Mouse (Mus musculus): ENCODE results near the gene Spata1. TPM values are rescaled to one million over a fixed set of nuclear protein-coding genes. Genes with fewer than 3 reads are reported as not detected.

Gene Spata1
- polyA plus RNA-seq, 1 experiment, result 0.56 TPM

- peaks cover 1% of the 10 kb centered on the region for H3K79me3 ChIP-seq (ENCODE audit: low read depth)
- no peak overlapping the region for H3ac ChIP-seq (ENCODE audit: control insufficient read depth, insufficient read length, low read depth)
- H3K4me3 ChIP-seq (ENCODE audit: insufficient read depth, poor library complexity, severe bottlenecking), result no peak overlapping the region
- H3K27me3 ChIP-seq (ENCODE audit: control insufficient read depth, insufficient read depth, insufficient read length), result no peaks in the 10 kb centered on the region
- H3K36me3 ChIP-seq (ENCODE audit: control insufficient read depth, insufficient read depth), result peaks cover 13% of the 10 kb centered on the region
- peaks cover 6% of the 10 kb centered on the region for H3K79me2 ChIP-seq (ENCODE audit: control insufficient read depth, insufficient read depth)
- TF ChIP-seq CEBPB (IDR thresholded peaks at IDR 0.05; ENCODE audit: low read depth), result no peak
- TF ChIP-seq MYOG (IDR thresholded peaks at IDR 0.05; ENCODE audit: control insufficient read depth, extremely low read depth, insufficient read length), result no peak
- TF ChIP-seq FOSL1 (IDR thresholded peaks at IDR 0.05; ENCODE audit: insufficient read depth, low read length, poor library complexity, severe bottlenecking), result no peak
- TF ChIP-seq CTCF (IDR thresholded peaks at IDR 0.05; ENCODE audit: control insufficient read depth, insufficient read depth, insufficient read length), result no peak
- TF ChIP-seq MAX (IDR thresholded peaks at IDR 0.05), result no peak
- no peak for TF ChIP-seq MYOD1 (IDR thresholded peaks at IDR 0.05; ENCODE audit: control insufficient read depth, insufficient read length, low read depth)
- no peak for TF ChIP-seq USF1 (IDR thresholded peaks at IDR 0.05; ENCODE audit: low read depth)
Observed at GRCm38 (mm10) chr3:146419534-146419933, 80.0 kb downstream of the Spata1 start.

- Histone ChIP-seq H3K27me3 (ENCODE audit: control insufficient read depth, insufficient read depth, insufficient read length) (no peaks in the 10 kb centered on the region), H3K79me3 (ENCODE audit: low read depth) (peaks cover 1% of the 10 kb centered on the region), H3ac (ENCODE audit: control insufficient read depth, insufficient read length, low read depth) (no peak overlapping the region), H3K79me2 (ENCODE audit: control insufficient read depth, insufficient read depth) (peaks cover 12% of the 10 kb centered on the region), H3K4me3 (ENCODE audit: insufficient read depth, poor library complexity, severe bottlenecking) (no peak overlapping the region), H3K36me3 (ENCODE audit: control insufficient read depth, insufficient read depth) (peaks cover 13% of the 10 kb centered on the region)
- TF ChIP-seq MYOD1 (IDR thresholded peaks at IDR 0.05; ENCODE audit: control insufficient read depth, insufficient read length, low read depth), result no peak
- no peak for TF ChIP-seq MAX (IDR thresholded peaks at IDR 0.05)
- TF ChIP-seq CEBPB (IDR thresholded peaks at IDR 0.05; ENCODE audit: low read depth), result no peak
- TF ChIP-seq USF1 (IDR thresholded peaks at IDR 0.05; ENCODE audit: low read depth), result no peak
- no peak for TF ChIP-seq CTCF (IDR thresholded peaks at IDR 0.05; ENCODE audit: control insufficient read depth, insufficient read depth, insufficient read length)
- no peak for TF ChIP-seq MYOG (IDR thresholded peaks at IDR 0.05; ENCODE audit: control insufficient read depth, extremely low read depth, insufficient read length)
- TF ChIP-seq FOSL1 (IDR thresholded peaks at IDR 0.05; ENCODE audit: insufficient read depth, low read length, poor library complexity, severe bottlenecking), result no peak
Observed at GRCm38 (mm10) chr3:146418901-146419300, 80.7 kb downstream of the Spata1 start.

- no peak for TF ChIP-seq MAX (IDR thresholded peaks at IDR 0.05)
- TF ChIP-seq MYOG (IDR thresholded peaks at IDR 0.05; ENCODE audit: control insufficient read depth, extremely low read depth, insufficient read length), result no peak
- TF ChIP-seq CEBPB (IDR thresholded peaks at IDR 0.05; ENCODE audit: low read depth), result no peak
- TF ChIP-seq FOSL1 (IDR thresholded peaks at IDR 0.05; ENCODE audit: insufficient read depth, low read length, poor library complexity, severe bottlenecking), result no peak
- TF ChIP-seq USF1 (IDR thresholded peaks at IDR 0.05; ENCODE audit: low read depth), result no peak
- no peak for TF ChIP-seq CTCF (IDR thresholded peaks at IDR 0.05; ENCODE audit: control insufficient read depth, insufficient read depth, insufficient read length)
- TF ChIP-seq MYOD1 (IDR thresholded peaks at IDR 0.05; ENCODE audit: control insufficient read depth, insufficient read length, low read depth), result no peak
- Histone ChIP-seq H3K79me3 (ENCODE audit: low read depth) (peaks cover 5% of the 10 kb centered on the region), H3K4me3 (ENCODE audit: insufficient read depth, poor library complexity, severe bottlenecking) (no peak overlapping the region), H3K36me3 (ENCODE audit: control insufficient read depth, insufficient read depth) (peaks cover 13% of the 10 kb centered on the region), H3K79me2 (ENCODE audit: control insufficient read depth, insufficient read depth) (peaks cover 21% of the 10 kb centered on the region), H3K27me3 (ENCODE audit: control insufficient read depth, insufficient read depth, insufficient read length) (no peaks in the 10 kb centered on the region), H3ac (ENCODE audit: control insufficient read depth, insufficient read length, low read depth) (no peak overlapping the region)
Observed at GRCm38 (mm10) chr3:146417873-146418272, 81.7 kb downstream of the Spata1 start.

GRCm38 (mm10) chr3:146414555-146414954, 85.0 kb downstream of the Spata1 start:
- Histone ChIP-seq H3ac (ENCODE audit: control insufficient read depth, insufficient read length, low read depth) (no peak overlapping the region), H3K79me2 (ENCODE audit: control insufficient read depth, insufficient read depth) (peaks cover 46% of the 10 kb centered on the region), H3K79me3 (ENCODE audit: low read depth) (peaks cover 11% of the 10 kb centered on the region), H3K36me3 (ENCODE audit: control insufficient read depth, insufficient read depth) (peaks cover 8% of the 10 kb centered on the region), H3K4me3 (ENCODE audit: insufficient read depth, poor library complexity, severe bottlenecking) (no peak overlapping the region), H3K27me3 (ENCODE audit: control insufficient read depth, insufficient read depth, insufficient read length) (no peaks in the 10 kb centered on the region)
- TF ChIP-seq MAX (IDR thresholded peaks at IDR 0.05), result no peak
- TF ChIP-seq CEBPB (IDR thresholded peaks at IDR 0.05; ENCODE audit: low read depth), result no peak
- TF ChIP-seq FOSL1 (IDR thresholded peaks at IDR 0.05; ENCODE audit: insufficient read depth, low read length, poor library complexity, severe bottlenecking), result no peak
- TF ChIP-seq MYOG (IDR thresholded peaks at IDR 0.05; ENCODE audit: control insufficient read depth, extremely low read depth, insufficient read length), result no peak
- TF ChIP-seq MYOD1 (IDR thresholded peaks at IDR 0.05; ENCODE audit: control insufficient read depth, insufficient read length, low read depth), result no peak
- TF ChIP-seq USF1 (IDR thresholded peaks at IDR 0.05; ENCODE audit: low read depth), result no peak
- TF ChIP-seq CTCF (IDR thresholded peaks at IDR 0.05; ENCODE audit: control insufficient read depth, insufficient read depth, insufficient read length), result no peak

GRCm38 (mm10) chr3:146413992-146414391, 85.6 kb downstream of the Spata1 start:
- Histone ChIP-seq H3K79me2 (ENCODE audit: control insufficient read depth, insufficient read depth) (peaks cover 52% of the 10 kb centered on the region), H3ac (ENCODE audit: control insufficient read depth, insufficient read length, low read depth) (no peak overlapping the region)

More at GRCm38 (mm10) chr3:146413992-146414391, 85.6 kb downstream of the Spata1 start:
- Histone ChIP-seq H3K27me3 (ENCODE audit: control insufficient read depth, insufficient read depth, insufficient read length) (no peaks in the 10 kb centered on the region), H3K4me3 (ENCODE audit: insufficient read depth, poor library complexity, severe bottlenecking) (no peak overlapping the region), H3K79me3 (ENCODE audit: low read depth) (peaks cover 11% of the 10 kb centered on the region), H3K36me3 (ENCODE audit: control insufficient read depth, insufficient read depth) (peaks cover 6% of the 10 kb centered on the region)
- TF ChIP-seq MAX (IDR thresholded peaks at IDR 0.05) (no peak), USF1 (IDR thresholded peaks at IDR 0.05; ENCODE audit: low read depth) (no peak), CTCF (IDR thresholded peaks at IDR 0.05; ENCODE audit: control insufficient read depth, insufficient read depth, insufficient read length) (no peak), CEBPB (IDR thresholded peaks at IDR 0.05; ENCODE audit: low read depth) (no peak), MYOG (IDR thresholded peaks at IDR 0.05; ENCODE audit: control insufficient read depth, extremely low read depth, insufficient read length) (no peak), FOSL1 (IDR thresholded peaks at IDR 0.05; ENCODE audit: insufficient read depth, low read length, poor library complexity, severe bottlenecking) (no peak), MYOD1 (IDR thresholded peaks at IDR 0.05; ENCODE audit: control insufficient read depth, insufficient read length, low read depth) (no peak)
